Mouse (Mus musculus): Measurements from ENCODE around the gene Mroh9.

Gene Mroh9

DNA sequence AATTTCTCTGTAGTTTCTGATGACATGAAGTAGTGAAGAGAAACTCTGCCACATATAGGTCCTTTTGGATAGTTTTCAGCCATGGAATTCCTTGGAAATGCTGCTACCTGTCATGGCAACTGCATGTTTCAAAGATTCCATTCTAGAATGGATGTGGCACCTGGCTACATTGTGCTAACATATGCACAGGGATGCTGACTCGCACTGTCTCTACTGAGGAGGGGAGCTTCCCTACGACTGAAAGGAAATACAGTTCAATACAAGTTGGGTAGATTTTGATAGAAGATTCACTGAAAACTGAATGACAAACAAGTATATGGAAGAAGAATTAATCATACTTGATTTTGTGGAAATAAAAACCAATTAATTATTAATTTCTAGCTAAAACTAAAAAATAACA is at the start of gene Mroh9:
TSS of gene Mroh9 (minus strand) at position 101 of the 400 bp plus-strand sequence.
- DNase-seq (ENCODE audit: low spot score in 2 of 2), result no peak

DNA sequence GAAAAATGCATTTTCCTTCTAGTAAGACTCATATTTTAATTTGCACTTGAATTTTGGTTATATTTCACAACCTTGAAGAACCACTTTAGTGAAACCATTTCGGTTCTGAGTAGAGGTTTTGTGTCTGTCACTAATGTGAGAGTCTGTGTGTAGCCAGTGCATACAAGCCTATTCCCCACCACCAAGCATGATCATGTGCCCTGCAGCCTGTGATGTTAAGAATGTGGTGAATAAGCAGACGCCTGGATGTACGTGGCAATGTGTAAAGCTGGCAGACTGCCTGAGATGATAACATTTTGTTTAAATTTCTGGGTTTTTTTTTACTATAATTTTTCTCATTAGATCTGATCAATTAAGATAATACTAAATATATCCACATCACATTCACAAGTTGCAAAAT is 44.5 kb upstream of the Mroh9 start:
- no peak for DNase-seq (ENCODE audit: low spot score in 2 of 2)

DNA sequence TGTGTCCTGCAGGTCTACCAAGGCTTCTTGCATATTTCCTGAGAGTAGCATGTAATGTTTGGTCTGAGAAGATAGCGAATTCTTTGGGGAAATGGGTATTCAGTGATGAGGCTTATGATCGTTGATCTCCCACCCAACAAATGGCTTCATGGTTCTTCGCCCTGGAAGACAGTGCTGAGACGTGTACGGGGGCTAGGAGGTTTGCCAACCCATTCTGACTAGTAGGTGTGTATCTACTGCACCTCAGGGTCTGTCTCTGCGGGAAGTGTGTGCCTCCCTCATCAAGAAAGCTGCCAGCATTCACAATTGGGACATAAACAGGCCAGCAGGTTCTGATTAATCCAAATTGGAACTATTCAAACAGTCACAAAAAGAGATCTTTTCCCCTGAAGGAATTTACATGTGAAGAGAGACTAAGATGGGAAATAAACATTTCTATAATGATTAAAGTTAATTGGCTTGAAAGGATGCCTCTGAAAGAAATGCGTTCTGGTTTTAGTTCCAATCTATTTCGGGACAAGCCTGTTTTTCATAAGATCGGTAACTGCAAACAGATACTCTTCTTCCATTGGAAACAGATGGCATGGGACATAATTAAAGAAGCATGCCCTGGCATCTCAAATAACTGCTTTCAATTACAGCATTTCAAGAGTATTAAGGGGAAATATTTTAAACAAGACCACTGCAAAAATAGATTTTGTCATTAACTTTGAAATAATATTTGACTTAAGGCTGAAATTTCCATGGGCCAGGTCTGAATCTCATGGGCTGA is 43.8 kb upstream of the Mroh9 start:
- no peak for DNase-seq (ENCODE audit: low spot score in 2 of 2)

DNA sequence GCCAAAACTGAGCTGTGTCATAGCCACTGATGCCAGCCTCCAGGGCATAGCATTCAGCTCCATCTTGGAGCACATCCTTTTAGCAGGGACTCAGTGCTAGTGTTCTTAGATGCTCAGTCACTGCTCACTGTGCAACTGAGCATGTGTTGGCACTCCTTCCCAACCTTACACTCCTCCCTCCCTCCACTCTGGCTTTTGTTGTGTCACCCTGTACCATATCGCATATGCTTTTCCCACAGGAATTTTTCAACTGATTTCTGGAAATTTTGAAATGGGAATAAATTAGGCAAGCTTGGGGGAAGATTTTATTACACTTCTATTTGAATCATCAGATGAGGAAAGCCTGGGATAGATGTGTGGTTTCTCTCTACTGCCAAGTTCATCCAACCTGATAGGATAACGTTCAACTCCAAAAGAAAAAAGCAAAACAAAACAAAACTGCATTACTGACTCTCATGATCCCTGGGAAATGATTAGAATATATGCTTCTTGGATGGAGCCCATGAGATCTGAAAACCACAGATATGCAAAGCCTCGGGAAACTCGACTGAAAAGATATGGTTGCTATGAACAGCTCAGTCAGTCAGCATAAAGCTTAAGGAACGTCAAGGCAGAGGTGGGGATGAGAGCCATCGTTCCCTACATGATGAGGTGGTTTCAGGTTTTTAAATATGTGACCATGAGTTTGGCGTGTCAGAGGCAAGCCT is 40.9 kb upstream of the Mroh9 start:
- DNase-seq (ENCODE audit: low spot score in 2 of 2), result no peak

DNA sequence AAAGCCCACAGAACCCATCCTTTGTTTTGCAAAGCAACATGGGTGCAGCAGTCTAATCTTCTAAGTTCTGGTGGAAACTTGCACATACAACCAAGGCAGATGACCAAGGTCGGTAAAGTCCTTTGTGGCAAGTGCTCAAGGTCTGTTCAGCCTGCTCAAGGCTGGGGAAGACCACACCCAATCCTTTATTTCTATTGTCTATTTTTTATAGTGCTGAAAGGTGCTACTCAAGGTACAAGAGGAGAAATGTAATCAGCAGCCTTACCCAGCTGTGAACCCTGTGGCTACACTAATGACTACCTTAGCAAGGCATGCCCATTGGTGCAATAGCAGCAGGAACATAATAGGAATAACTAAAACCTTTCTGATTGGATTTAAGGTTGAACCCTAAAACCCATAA is 36.9 kb upstream of the Mroh9 start:
- no peak for DNase-seq (ENCODE audit: low spot score in 2 of 2)

DNA sequence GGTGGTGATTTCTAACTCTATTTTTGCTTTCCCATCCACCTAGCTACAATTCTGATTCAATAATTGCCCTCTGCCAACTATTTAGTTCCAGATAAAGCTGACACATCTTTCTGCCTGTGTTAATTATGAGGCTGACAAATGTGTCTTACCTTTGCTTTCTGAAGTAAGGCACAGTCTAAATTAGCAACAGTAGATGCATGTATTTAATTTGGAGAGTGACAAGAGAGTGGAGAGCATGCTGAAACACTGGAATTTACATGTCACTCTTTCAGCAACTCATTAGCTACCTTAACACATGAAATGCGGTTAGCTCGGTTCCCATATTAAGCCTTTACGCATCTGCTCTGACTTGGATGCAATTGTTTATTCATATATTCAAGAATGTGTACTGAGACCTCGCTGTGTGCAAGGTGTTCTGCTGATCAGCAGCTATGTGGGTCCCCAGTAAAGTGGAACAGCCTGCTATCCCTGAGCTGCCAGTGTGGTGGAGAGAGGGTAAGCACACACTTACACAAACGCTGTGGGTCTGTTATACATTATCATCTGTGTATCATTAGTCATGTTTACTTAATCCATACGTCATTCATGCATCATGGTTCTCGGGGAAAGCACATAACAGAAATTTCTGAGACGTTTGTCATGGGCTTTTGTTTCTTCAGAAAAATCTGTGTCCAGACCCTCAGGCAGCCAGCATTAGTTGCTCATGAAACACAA is 28.1 kb upstream of the Mroh9 start:
- no peak for DNase-seq (ENCODE audit: low spot score in 2 of 2)

DNA sequence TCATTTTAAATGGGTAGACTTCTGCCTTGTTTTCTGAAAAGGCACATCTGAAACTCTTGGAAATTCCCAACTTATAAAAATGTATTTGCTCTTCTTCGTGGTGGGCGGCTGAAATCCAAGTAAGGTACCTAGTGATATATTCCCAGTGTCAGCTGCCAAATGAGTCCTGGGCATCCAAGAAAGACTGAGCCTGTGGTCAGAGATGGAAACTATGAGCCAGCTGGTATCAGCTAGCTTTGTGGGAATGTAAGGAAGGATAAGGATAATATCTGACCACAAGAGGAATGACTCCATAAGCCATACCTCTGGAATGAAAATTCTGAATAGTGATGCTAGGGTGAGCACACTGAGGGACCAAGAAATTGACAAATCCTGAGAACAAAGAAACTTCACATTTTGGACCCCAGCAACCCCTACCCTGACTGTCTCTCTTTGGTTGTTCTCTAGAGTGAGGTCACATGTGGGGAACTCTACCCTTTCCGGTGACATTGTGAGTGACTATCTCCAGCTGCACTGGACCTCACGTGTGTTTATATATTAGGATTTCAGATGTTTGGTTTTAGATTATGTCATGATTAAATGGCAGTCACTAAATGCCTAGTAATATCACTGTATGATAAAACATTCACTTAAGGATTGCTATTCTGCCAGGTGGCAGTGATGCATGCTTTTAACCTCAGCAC is 27.2 kb upstream of the Mroh9 start:
- no peak for DNase-seq (ENCODE audit: low spot score in 2 of 2)

DNA sequence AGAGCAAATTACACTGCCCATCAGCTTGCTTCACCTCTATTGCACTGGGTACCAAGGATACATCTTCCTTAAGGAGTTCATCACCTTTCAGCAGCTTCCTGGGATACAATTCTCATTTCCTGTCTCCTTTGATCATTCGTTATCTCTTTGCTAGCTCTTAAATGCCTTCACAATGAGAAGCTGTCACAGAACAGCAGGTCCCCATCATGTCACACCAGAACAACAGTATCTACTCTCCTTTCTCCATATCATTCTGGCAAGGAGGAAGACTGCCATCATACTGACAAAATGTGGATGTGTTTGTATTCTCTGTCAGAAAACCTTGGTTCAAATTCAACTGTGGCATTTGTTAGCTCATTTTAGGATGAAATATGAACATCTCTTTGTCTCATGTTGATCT is 19.5 kb upstream of the Mroh9 start:
- DNase-seq (ENCODE audit: low spot score in 2 of 2), result no peak

DNA sequence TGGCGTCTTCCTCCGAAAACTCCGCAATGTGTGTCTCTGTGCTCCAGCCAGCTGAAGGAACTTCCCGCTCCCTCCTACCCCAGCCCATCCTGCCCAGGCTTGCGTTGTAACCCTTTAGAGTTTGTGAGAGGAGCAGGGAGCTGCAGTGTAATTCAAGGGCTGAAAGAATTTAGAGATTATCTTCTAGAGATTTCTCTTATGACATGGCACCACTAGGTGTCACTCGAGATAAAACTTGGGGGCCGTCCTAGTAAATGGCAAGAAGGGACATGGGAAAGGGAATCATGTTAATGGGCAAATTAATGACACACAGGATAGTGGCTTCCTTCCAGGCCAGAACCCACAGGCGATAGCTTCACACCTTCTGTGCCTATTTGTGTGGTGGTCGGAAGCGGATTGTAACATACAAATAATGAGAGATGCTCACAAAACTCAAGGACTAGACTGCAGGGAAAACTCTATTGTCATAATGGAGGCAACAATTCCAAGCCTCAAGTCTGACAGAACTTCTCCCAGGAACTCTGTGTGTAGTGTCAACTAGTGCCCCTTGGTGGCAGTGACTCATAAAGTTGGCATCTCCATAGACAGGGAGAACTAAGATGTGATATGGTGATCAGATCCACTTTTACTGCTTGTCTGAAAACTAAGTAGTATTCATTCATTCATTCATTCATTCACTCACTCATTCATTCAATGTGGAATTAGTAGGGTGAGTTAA is 6.1 kb upstream of the Mroh9 start:
- DNase-seq (ENCODE audit: low spot score in 2 of 2), result no peak

DNA sequence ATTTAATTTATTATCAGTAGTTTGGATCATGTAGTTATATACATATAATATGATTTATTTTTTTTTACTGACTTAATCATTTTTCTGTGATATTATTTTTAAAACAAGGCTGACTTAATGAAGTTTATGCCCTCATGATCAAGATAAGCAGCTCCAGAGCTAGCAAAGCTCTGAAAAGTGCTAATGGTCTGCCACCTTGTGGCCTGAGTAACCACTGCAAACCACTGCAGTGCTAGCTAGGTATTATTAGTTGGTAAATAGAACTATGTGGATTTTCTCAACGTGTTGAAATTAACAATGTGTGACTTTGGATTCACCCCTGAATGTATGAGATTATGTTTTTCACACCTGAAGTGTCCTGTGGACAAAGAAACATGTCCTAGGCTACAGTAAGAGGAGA is 15.0 kb downstream of the Mroh9 start:
- DNase-seq (ENCODE audit: low spot score in 2 of 2), result no peak

DNA sequence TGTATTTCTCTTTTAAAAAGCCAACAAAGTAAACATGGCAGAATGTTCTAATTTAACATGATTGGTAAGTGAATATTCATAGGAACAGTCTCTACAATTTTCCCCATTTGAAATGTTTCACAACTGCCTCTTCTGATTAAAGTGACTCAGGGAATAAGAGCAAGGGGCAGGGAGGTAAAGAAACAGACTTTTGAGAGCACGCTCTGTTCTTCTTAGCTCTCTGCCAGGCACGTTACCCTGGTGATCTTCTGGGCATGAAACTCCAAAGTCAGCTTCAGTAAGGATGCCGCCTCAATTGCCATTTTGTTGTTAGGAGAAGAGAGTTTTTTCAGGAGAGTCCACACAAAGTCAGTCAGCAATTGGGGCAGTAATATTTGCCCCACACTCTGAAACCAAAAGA is 25.1 kb downstream of the Mroh9 start:
- no peak for DNase-seq (ENCODE audit: low spot score in 2 of 2)

DNA sequence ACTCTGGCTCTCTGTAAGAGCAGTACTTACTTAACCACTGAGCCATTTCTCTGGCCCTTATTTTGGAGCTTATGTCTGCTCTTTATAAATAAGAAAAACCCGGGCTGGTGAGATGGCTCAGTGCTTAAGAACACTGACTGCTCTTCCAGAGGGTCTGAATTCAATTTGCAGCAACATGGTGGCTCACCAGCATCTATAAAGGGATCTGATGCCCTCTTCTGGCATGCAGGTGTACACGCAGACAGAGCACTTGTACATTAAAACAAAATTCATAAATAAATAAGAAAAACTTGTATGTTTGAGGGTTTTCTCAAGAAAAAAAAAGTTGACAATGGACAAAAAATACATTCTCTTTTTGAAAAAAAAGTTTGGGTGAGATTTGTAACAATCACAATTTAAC is 28.1 kb downstream of the Mroh9 start:
- DNase-seq (ENCODE audit: low spot score in 2 of 2), result no peak

DNA sequence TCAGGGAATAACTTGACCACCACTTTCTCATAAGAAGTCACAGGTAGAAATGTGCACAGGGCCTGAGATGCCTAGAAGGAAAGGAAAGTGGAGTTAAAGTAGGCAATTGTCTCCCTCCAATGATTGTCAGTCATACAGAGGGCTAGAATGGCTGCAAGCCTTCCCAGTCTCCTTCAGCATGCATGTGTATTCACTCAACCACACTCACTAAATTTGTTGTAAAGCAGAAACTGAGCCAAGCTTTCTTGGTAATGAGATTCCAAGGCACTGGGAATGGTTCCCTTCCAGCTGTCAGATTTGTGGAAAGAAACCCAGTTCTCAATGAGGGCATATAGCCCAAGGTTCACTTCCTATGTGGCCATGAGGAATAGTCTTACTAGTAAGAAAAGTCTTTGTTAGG is 29.8 kb downstream of the Mroh9 start:
- DNase-seq (ENCODE audit: low spot score in 2 of 2), result no peak

DNA sequence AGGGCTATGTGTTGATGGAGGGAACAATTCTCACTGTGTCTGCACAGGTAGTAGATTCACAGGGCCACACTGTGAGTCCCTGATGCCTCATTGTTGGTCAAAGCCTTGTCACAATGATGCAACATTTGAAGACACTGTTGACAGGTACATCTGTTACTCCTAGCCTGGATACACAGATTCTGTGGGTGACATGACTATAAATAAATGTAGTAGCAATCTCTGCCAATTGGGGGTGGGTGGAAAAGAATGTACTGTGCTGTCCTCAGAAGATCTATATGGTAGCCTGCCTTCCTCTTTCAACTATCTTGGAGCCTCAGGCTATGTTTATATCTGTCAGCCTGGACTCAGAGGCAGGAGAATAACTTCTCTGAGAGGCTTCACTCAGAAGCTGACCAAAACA is 62.4 kb downstream of the Mroh9 start:
- DNase-seq (ENCODE audit: low spot score in 2 of 2), result no peak

DNA sequence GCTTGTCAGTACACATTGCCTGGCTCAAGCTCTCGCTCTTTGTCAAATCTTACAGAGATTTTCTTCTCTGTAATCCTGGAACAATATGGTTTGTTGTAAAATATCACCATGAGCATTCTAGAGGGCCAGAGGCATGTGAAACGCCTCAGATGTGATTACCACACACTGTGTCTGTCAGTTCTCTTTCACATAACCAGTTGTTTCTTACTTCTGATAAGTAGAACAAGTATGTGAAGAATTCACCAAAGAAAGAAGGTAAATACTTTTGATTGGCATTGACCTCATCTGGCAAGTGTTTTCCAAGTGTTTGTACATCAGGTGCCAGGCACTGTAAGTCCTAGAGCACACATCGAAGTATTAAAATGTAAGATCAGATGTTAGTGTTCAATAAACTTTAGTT is 76.2 kb downstream of the Mroh9 start:
- DNase-seq (ENCODE audit: low spot score in 2 of 2), result no peak

DNA sequence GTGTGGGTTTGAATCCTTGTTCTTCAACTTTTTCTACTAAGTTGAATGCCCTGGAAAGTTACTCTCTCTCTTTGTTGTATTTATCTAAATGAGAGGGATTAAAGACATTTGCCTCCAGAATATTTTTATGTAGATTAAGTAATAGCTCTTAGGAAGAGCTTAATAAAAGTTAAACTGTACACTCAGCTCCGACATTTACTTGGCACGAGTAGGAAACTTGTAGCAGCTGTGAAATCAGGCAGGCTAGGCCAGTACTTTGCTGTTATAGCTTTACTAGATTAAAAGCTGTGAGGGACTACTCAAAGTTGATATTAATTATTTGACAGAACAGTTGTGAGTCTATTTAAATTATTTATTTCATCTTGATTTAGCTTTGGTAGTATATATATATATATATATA is 82.0 kb downstream of the Mroh9 start:
- DNase-seq (ENCODE audit: low spot score in 2 of 2), result no peak

DNA sequence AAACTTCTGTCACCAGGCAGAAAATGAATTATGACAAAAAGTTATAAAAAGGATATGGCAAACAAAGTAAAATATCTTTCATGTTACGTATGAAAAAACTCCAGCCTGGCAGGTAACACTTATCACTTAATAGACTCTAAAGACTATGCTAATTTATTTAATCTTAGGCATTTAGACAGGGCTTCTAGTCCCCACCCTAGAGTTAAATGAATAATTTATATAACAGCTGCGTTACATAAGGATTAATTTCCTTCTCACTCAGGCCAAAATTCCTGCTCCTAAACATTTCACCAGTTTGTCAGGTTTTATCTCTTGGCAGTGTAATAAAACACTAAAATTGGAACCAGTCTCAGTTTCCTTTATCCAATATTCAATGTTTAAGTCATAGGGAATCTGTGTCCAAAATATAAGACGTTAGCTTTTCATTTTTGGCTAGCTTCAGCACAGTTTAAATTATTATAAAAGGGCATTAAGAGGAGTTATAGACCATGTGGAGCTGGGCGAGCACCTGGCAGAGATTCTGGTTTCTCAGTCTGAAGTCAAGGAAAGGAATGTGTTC is 84.1 kb downstream of the Mroh9 start:
- DNase-seq (ENCODE audit: low spot score in 2 of 2), result no peak

DNA sequence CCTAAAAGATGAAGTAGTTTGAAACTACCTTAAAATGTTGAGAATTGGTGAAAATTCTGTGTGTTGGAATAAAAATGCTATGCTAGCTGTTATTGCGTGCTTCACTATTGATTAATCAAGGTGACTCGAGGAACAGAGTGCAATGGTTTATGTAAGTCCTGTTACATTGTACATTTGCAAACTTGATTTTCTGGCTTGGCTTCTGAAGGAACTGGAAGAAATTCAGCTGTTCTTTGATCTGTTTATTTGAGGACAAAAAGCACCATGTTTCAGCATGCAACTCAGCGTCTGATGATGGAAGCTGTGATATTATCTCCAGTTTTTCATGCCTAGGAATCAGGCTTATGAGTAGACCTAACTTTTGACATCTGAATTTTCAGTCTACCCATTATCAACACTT is 97.9 kb downstream of the Mroh9 start:
- no peak for DNase-seq (ENCODE audit: low spot score in 2 of 2)

DNA sequence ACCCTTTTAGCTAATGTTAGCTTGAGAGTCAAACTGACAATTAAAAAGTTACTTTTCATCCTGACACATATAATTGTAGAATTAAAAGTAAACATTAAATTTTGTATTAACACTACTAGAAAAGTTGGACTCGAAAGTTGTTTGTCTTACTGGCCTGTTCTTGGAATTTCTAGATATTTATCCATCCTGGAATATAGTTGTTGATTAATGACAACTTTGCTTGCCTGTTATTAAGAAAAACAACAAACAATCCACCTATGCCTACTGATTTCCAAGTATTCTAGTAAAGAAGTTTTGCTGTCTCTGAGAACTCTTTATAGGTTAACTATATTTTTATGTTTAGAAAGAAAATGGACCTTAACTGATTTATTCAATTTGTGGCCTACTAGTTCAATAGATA is 98.7 kb downstream of the Mroh9 start:
- DNase-seq (ENCODE audit: low spot score in 2 of 2), result no peak

DNA sequence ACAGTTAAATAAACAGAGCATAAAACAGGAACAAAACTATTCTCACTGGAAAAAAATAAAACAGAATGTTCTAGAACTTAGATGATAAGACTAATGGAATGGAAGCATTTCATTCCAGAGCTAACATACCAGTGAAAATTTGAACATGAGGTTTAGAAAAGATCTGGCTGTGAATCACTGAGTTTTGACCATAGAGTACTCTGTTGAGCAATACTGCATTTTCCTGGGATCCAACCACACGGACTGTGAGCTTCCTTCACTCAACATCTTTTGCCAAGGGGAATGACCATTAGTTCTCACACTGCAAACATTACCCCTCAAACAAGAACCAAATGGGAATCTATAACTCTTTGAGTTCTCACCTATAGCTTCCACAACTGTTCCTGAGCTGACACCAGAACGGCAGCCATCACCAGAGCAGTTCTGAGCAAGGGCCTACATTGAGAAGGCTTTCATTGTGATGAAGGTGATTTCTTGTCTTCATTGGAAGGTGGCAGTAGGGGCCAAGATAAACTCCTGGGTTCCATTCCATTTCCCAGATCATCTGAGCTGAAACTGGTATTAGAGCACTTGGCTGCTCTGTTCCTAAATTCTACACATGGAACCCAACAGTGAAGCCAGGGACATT is 99.2 kb downstream of the Mroh9 start:
- no peak for DNase-seq (ENCODE audit: low spot score in 2 of 2)

DNA sequence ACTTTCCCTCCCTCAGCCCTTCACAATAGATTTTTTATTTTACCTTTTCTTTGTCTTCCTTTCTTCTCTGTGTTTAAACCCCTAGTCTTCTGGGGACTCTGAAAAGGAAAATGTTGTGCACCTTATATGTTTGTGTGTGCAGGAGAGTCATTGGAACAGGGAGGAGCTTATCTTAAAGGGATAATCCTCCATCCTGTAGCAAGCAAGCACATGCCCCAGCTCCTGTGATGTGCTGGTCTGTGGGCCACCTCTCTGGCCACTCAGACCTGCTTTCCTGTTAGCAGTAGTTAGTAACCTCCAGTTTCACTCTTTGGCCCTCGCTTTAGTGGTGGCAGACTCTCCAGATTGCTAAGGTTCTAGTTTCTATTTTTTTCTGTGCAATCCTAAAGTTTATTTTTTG is 101.0 kb downstream of the Mroh9 start, which contains the start of gene Fmo3:
TSS of gene Fmo3 (minus strand) at position 101 of the 400 bp plus-strand sequence.
- no peak for DNase-seq (ENCODE audit: low spot score in 2 of 2)

All from spleen, postnatal 4 days (tissue).